Mouse (Mus musculus) heart, adult 9 months (tissue): ENCODE results near the gene Coro2b.
A peak's percentile ranks its signal among the peaks of the same experiment; 100 is the strongest.

Source experiments
- DNase-seq, 2 experiments: peaks; one replicate each; pipeline ENCODE4 v3.0.0; 2022; ENCODE audit warnings: low spot score in 2 of 2

Gene Coro2b

DNA sequence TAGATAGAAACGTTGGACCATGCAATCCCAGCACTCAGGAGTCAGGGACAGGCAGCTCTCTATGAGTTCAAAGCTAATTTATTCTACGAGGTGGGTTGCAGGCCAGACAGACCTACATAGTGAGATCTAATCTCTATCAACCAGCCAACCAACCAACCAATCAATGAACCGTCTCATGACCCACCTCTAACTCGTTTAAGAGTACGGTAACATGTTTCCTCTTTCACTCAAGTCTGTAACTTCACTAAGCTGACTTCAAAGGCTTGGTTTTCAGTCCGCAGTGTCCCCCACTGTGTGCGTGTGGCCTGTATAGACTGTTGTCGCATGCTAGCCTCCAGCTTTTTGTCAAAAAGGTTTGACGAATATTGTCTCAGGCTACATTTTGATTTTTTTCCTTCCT, 147.1 kb downstream of the Coro2b start:
- no peak for DNase-seq

DNA sequence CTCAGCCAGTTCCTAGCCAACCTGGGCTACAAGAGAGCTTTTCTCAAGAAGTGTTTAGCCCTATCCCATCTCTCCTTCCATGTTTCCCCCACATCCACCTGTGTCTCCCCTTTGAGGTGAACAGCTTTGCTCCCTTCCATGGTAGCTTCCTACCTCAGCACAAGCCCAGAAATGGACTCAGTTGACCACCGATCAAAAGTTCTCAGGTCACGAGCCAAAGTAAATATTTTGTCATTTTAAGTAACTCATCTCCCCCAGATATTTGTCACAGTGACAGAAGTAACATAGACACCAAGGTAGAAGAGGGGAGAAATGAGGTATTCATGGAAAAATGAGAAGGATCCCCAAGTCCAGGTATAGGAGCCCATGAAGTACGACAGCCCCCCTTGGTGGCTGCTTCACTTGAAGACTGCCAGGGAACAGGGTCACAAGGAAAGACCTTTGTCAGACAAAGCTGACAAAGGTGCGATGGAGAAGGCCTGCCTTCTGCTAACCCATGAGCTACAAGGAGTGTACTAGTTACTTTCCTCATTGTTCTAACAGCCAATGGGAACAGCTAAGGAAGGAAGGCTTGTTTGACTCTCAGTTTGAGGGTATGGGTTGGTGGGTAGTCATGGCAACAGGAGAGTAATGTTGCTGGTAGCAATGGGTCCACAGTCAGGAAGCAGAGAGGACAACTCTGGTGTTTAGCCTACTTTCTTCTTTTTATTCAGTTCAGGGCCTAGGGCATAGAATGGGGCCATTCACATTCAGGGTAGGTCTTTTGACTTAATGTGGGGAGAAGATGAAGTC, 150.9 kb downstream of the Coro2b start:
- no peak for DNase-seq

DNA sequence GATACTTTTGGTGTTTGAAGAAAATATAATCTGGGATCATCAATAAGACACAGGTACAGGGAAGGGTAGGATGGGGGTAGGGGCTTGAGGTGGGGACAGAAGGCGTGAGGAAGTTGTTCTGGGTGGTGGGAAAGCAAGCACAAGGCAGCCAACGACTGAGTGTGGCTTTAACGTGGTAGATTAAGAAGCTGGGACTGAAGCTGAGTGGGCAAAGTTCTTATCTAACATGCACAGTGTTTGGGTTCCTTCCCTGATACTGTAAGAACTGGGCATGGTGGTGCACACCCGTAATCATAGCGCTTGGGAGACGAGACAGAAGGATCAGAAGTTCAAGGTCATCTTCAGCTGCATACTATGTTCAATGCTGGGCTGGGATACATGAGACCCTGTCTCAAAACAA, 151.8 kb downstream of the Coro2b start:
- no peak for DNase-seq

DNA sequence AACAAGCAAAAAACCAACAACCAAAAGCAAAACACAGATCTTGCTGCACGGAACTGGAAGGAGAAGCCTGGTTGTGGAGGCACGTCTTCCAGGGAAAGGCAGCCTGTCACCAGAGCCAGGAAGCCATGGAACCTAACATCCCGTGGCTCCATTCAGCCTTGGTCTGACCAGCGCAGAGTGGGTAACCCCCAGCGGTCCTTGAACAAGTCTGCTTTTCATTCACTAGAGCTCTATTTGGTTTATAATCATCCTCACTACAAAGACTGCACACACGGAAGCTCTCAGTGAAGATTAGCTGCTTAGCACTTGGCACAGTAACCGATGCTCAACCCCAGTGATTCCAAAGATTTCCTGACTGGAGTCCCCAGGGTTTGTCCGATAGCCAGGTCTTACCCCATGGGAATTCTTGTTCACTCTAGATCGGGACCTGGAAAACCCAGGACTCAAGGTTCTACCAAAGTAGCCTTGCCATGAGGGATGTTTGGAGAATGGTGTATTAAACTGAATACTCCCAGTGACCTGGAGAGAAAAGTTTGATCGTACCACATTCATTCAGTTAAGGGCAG, 154.2 kb downstream of the Coro2b start:
- DNase-seq: peak in 1 of 2 experiments; percentile 50

DNA sequence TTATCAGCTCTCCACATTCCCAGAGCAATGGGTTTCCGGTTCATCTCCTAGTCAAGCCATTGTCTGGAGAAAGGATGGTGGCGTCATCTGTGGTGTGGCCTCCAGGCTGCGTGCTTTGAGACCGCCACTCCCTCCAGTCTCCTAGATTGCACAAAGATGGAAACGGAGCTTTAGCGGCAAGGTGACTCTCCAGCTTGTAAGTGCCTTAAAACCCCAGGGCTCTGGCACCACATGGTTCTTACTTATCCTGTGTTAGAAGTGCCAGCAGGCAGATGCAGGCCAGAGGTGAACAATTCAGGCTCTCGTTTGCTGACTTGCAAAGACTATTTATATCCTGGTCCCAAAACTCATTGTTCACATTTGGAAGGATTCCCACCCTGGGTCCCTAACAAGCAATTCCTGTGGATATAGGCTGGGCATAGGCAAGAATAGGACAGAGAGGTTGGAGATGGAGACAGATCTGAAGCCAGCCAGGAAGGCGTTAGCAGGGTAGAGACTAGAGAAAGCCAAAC, 155.4 kb downstream of the Coro2b start:
- DNase-seq: peak; percentile 56 to 69

DNA sequence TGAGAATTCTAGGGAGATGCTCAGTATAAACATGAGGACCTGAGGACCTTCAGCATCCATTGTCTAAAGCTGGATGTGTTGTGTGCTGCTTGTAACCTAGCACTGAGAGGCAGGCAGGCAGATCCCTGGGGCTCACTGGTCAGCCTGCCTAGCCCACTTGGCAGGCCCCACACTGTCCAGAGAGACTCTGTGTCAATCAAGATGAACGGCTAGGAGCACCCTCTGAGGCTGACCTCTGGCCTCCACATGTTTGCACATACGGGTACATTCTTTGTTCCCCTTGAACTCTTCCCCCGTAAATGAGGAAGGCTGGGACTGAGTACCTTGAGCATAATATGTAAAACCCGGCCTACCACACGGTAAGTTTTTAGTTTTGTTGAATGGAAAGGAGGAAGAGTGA, 156.5 kb downstream of the Coro2b start:
- no peak for DNase-seq

DNA sequence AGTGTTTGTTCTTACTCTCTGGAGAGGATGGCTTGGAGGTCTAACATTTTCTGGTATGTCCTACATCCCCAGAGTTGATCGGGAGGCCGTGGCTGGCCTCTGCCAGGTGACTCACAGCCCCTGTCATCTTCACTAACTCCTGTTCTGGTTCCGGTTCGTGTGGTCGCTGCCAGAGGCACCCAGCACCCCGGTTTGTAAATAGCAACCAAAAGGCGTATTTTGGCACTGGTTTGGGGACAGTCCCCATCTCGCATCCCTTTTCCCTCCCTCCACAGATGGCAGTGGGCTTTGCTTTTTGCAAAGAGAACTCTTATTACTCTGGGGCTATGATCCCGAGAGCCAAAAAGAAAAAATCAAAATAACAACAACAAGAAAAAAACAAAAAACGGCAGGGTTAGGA, 158.9 kb downstream of the Coro2b start:
- no peak for DNase-seq

DNA sequence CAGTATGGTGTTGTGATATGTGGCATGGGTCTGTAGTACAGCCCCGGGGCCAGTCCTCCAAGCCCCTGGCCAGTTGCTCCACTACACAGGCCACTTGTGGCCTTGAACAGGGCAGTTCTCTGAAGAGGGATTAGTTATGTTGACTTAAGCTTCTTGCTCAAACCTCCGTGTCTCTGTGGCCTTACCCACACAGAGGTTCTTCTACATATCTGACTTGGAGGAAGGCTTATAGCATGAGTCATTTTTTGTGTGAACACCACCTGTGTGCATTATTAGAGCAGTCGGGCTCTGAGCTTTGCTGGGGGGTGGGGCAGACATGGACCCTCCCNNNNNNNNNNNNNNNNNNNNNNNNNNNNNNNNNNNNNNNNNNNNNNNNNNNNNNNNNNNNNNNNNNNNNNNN, 162.6 kb downstream of the Coro2b start:
- no peak for DNase-seq

DNA sequence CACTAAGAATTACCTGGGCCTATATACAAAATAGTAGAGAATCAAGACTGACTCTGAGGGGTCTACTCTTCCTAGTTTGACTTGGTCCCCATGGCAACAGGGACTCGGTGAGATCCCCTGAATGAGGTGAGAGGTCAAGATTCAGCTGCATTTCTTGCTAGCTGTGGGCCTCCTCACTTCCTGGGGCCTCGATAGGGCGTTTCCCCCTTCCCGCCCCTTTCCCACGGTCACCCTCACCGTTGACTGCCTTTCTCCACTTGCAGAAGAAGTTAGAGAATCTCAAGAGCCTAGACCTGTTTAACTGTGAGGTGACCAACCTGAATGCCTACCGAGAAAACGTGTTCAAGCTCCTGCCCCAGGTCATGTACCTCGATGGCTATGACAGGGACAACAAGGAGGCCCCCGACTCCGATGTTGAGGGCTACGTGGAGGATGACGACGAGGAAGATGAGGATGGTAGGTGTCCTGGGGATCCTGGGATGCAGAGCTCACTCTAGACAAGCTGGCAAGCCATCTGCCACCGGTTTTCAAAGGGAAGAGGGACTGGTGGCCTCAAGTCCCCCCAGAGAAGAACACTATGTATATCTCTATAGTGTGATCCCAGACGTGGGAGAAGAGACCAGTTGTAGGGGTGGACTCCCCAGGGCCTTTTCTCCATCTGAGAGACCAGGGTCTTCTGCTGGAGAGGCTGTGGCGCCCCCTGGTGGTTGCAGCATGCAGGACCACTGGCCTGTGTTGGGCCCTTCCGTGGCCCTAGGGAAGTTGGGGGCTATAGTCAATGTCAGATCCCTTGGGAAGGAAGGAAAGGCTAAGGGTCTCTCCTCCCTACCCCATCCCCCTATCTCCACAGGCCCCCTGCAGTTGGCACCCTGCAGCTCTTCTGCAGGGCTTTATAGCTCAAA, 163.4 kb downstream of the Coro2b start:
- no peak for DNase-seq

DNA sequence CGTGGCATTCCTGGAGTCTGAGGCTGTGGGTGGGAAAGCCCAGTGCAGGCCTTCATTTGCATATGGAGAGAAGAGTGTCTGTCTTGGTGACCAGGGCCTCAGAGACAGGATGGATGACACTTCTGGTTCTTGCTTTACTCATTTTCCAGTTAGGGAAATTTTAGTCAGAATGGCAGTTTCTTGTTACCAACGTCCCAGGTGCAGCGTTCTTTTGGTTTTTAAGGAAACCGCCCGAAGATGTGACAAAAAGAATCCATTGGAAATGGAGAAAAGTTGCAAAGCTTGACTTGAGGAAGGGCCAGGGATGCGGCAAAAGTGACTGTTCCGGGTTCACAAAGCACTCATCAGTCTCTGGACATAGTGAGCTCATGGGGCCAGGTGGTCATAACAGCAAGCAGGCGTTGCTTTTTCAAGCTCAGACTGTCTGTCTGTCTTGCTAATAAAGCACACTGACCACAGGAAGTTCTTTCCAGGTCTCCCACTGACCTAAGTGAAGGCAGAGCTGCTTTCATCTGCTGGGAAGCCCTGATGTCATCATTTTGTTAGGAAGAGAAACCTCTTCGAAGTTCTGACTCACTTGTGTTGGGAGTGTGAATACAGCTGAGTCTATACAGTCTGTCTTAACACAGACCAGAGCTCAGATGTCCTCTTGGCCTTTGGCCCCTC, 164.2 kb downstream of the Coro2b start:
- DNase-seq: no peak

DNA sequence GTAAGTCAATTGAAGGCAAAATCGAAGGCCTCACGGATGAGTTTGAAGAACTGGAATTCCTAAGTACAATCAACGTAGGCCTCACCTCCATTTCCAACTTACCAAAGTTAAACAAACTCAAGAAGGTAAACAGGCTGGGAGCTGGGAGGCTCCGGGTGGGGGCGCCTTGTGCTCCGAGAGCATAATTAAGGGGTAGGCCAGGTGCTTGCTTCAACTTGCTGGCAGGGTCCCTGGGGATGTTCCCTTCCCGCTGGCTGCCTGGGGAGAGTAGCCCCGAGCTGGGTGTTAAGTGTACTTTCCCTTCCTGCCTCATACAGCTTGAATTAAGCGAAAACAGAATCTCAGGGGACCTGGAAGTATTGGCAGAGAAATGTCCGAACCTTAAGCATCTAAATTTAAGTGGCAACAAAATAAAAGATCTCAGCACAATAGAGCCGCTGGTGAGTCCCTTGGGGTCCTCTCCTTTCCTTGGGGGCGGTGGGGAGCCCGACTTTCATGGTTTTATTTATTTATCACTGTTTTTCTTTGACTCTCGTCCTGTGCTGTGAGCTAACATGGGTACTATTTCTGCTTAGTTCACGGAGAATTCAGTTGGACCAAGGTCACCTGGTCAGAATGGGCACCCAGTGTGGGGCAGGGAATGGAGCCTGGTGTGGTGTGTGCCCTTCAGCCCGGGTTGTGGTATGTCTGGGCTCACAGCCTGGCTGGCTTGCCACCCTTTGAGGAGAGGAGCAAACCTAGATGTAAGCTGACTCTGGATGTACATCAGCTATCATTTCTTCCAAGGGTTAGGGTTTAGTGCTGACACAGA, 164.9 kb downstream of the Coro2b start:
- DNase-seq: no peak

DNA sequence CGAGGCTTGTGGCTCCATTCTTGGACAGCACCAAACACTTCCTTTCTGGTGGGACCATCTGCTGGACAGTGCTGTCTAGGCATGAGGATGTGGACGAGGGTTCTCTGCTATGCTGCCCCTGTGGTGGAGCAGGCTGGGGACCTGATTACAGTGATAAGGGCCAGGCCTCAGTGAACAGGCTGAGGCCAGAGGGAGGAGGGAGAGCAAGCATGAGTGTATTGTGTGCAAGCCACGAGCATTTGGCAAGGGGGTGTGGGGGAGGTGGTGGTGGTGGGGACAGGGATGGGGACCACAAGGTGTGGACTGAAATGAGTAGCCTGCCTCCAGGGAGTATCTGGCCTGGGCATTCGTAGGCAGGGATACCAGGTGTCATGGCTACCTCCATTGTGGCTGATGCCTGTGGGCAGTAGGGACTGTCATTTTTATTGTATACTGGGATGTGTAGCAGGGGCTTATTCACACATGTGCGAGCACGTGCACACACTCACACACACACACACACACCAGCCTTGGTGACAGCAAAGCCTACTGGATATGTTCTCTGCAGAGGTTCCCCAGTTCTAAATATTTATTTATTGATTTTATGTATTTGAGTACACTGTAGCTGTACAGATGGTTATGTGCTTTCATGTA, 166.1 kb downstream of the Coro2b start:
- DNase-seq: no peak

DNA sequence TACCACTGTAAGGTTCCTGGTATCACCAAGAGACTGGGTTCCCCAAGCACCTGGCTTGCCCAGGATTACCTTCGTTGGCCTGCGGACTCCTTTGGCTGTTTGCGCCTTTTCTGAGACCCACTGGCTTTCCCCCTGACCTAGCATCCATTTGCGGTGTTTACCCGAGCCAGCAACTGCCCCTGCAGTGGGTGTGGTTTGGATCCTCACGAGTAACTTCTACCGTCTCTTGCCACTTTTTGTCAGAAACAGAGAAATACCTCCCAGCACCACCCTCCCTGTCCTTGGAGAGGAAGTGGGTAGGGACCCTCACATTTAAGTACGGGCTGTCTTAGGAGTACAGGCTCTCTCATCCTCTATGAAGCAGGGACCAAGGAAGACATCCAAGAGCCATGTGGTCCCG, 166.7 kb downstream of the Coro2b start:
- no peak for DNase-seq
